Mouse (Mus musculus): Measurements from ENCODE around the gene Cttnbp2nl.

The Cttnbp2nl gene

GRCm38 (mm10) chr3:105058627-105059513 is 5.9 kb upstream of the Cttnbp2nl start:
- peak; percentile 89 for DNase-seq (ENCODE audit: low spot score)

GRCm38 (mm10) chr3:105055666-105056065 is 2.7 kb upstream of the Cttnbp2nl start:
- DNase-seq (ENCODE audit: low spot score): peak; percentile 64

- DNase-seq (ENCODE audit: low spot score): peak; percentile 94
These were observed 2.0 kb upstream of the Cttnbp2nl start for GRCm38 (mm10) chr3:105054952-105055351.

GRCm38 (mm10) chr3:105053698-105054001 is 704 bp upstream of the Cttnbp2nl start:
- DNase-seq (ENCODE audit: low spot score): no peak

GRCm38 (mm10) chr3:105052171-105052936 is 592 bp downstream of the Cttnbp2nl start:
- no peak for DNase-seq (ENCODE audit: low spot score)

GRCm38 (mm10) chr3:105051103-105051502 is 1.8 kb downstream of the Cttnbp2nl start:
- no peak for DNase-seq (ENCODE audit: low spot score)

GRCm38 (mm10) chr3:105049848-105050247 is 3.1 kb downstream of the Cttnbp2nl start:
- no peak for DNase-seq (ENCODE audit: low spot score)

GRCm38 (mm10) chr3:105047616-105048015 is 5.3 kb downstream of the Cttnbp2nl start:
- peak; percentile 72 for DNase-seq (ENCODE audit: low spot score)

GRCm38 (mm10) chr3:105046870-105047269 is 6.1 kb downstream of the Cttnbp2nl start:
- no peak for DNase-seq (ENCODE audit: low spot score)

GRCm38 (mm10) chr3:105043746-105044145 is 9.2 kb downstream of the Cttnbp2nl start:
- DNase-seq (ENCODE audit: low spot score): no peak

GRCm38 (mm10) chr3:105040983-105041625 is 11.8 kb downstream of the Cttnbp2nl start:
- DNase-seq (ENCODE audit: low spot score): no peak

- DNase-seq (ENCODE audit: low spot score): no peak
These were observed 12.9 kb downstream of the Cttnbp2nl start for GRCm38 (mm10) chr3:105040002-105040401.

GRCm38 (mm10) chr3:105037240-105037770 is 15.6 kb downstream of the Cttnbp2nl start:
- DNase-seq (ENCODE audit: low spot score): no peak

- no peak for DNase-seq (ENCODE audit: low spot score)
These were observed 16.6 kb downstream of the Cttnbp2nl start for GRCm38 (mm10) chr3:105036281-105036847.

GRCm38 (mm10) chr3:105023371-105024005 is 29.5 kb downstream of the Cttnbp2nl start:
- no peak for DNase-seq (ENCODE audit: low spot score)

- DNase-seq (ENCODE audit: low spot score): peak; percentile 88
These were observed 32.9 kb downstream of the Cttnbp2nl start for GRCm38 (mm10) chr3:105019826-105020692.

GRCm38 (mm10) chr3:105018783-105019105 is 34.2 kb downstream of the Cttnbp2nl start:
- no peak for DNase-seq (ENCODE audit: low spot score)

GRCm38 (mm10) chr3:105018085-105018782 is 34.7 kb downstream of the Cttnbp2nl start:
- DNase-seq (ENCODE audit: low spot score): peak; percentile 77

- no peak for DNase-seq (ENCODE audit: low spot score)
These were observed 35.6 kb downstream of the Cttnbp2nl start for GRCm38 (mm10) chr3:105017314-105017713.

- no peak for DNase-seq (ENCODE audit: low spot score)
These were observed 36.7 kb downstream of the Cttnbp2nl start for GRCm38 (mm10) chr3:105016204-105016603.
